Mouse (Mus musculus): ENCODE data around the gene Cd274. TPM values are rescaled to one million over a fixed set of nuclear protein-coding genes. Genes with fewer than 3 reads are reported as not detected.

The Cd274 gene
- 43.5 TPM for total RNA-seq (2023)

GRCm38 (mm10) chr19:29366969-29367622 is at the start of gene Cd274, which contains the start of gene Plgrkt:
Cd274 (plus strand) TSS chr19:29367455.
Plgrkt (minus strand) TSS chr19:29367390.

DNA sequence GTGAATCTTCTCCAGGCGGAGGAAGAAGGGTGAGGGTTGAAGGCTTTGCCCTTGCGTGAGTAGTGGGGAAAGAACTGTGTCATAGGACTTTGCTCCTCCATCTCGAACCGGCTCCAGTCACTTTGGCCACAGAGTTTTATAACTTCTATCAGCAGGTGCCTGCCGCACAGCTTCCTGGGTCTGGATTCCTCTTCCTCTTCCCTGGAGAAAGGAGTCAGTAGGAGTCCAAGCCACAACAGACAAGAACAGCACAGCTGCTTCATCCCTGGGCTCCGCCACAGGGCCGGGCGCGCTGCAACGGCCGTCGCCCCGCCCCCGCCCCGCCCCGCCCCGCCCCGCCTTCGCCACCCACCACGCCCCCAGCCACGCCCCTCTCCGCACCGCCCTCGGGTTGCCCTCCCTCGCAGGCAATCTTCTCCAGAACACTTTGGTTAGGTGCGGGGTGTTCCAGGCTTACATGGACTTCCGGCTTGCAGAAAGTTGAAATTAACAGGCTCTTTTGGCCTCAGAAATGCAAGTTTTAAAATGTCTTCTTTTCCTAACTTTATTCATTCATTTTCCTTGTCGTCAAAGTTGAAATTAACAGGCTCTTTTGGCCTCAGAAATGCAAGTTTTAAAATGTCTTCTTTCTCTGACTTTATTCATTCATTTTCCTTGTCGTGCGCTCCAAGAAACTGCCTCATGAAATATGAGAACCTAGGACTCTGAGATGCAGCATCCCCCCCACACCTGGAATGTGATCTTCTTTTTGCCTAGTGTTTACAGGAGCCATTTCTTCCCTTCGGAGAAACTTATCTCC is 42.0 kb upstream of the Cd274 start, which contains the start of gene Insl6:
Gene Insl6 (minus strand): TSS at position 304 of the 799 bp plus-strand sequence.

GRCm38 (mm10) chr19:29334068-29334745 is 33.0 kb upstream of the Cd274 start, which contains the start of gene Rln1:
Rln1 (minus strand) TSS chr19:29334670.

GRCm38 (mm10) chr19:29410619-29411018 is 43.4 kb downstream of the Cd274 start, which contains the start of gene Pdcd1lg2:
Pdcd1lg2 (plus strand) TSS chr19:29410919.

Other genes starting within 250 kb of the Cd274 start
- 60.0 TPM for gene Jak2, start 115.6 kb upstream of the Cd274 start, total RNA-seq (2023)
- 2.6 TPM for gene Insl6, start 42.1 kb upstream of the Cd274 start, total RNA-seq (2023)
- not detected for gene Rln1, start 32.8 kb upstream of the Cd274 start, total RNA-seq (2023)
- 224 TPM for gene Plgrkt, start 65 bp upstream of the Cd274 start, total RNA-seq (2023)
- 1.4 TPM for gene Pdcd1lg2, start 43.5 kb downstream of the Cd274 start, total RNA-seq (2023)
- 37.7 TPM for gene Ric1, start 154.8 kb downstream of the Cd274 start, total RNA-seq (2023)